8 mouse cellular contexts compared by ENCODE assay signal in genomic region chr2:10826134-10826767, GRCm38 (mm10).
A peak's percentile ranks its signal among the peaks of the same experiment; 100 is the strongest.
DNase-seq lines count a peak whose midpoint lies in the region; ATAC-seq lines count a peak whose summit lies in the region.

No protein-coding gene starts in this region.

- H3K36me3 ChIP-seq in embryonic facial prominence, embryonic 13.5 days, result no peaks in the 10 kb centered on the region
- H3K36me3 ChIP-seq in midbrain, embryonic 11.5 days (ENCODE audit: control insufficient read depth, insufficient read depth, low read length), result no peaks in the 10 kb centered on the region

- H3K9me3 ChIP-seq in embryonic facial prominence, embryonic 13.5 days, result no peaks in the 10 kb centered on the region
- H3K9me3 ChIP-seq in midbrain, embryonic 11.5 days (ENCODE audit: control insufficient read depth, low read length), result no peaks in the 10 kb centered on the region

- H3K27me3 ChIP-seq in embryonic facial prominence, embryonic 13.5 days, result no peaks in the 10 kb centered on the region
- H3K27me3 ChIP-seq in midbrain, embryonic 11.5 days (ENCODE audit: control insufficient read depth, insufficient read depth, low read length), result no peaks in the 10 kb centered on the region

- ATAC-seq in embryonic facial prominence, embryonic 13.5 days (ENCODE audit: insufficient number of reproducible peaks, insufficient read depth, low FRiP score, low TSS enrichment, low read depth), result no peak
- no peak for ATAC-seq in midbrain, embryonic 11.5 days (ENCODE audit: low FRiP score)

- H3K4me1 ChIP-seq in embryonic facial prominence, embryonic 13.5 days, result peaks cover 11% of the 10 kb centered on the region; the same call in 1 of the 2 replicates
- H3K4me1 ChIP-seq in midbrain, embryonic 11.5 days (ENCODE audit: control insufficient read depth, insufficient read depth, low read length), result no peaks in the 10 kb centered on the region

- WGBS in embryonic facial prominence, embryonic 13.5 days, result 65% methylated on average over 10 of the region's 10 CpGs
- WGBS in midbrain, embryonic 11.5 days, result 84% methylated on average over 10 of the region's 10 CpGs

- peak overlapping the region; percentile 45 for H3K4me3 ChIP-seq in embryonic facial prominence, embryonic 13.5 days
- H3K4me3 ChIP-seq in midbrain, embryonic 11.5 days (ENCODE audit: low read depth, low read length), result no peak overlapping the region

- H3K9ac ChIP-seq in embryonic facial prominence, embryonic 13.5 days, result no peak overlapping the region; the same call in 1 of the 2 replicates
- H3K9ac ChIP-seq in midbrain, embryonic 11.5 days (ENCODE audit: low read length), result no peak overlapping the region

- no peak overlapping the region for H3K27ac ChIP-seq in embryonic facial prominence, embryonic 13.5 days
- no peak overlapping the region for H3K27ac ChIP-seq in midbrain, embryonic 11.5 days (ENCODE audit: low read depth, low read length)

- H3K4me2 ChIP-seq in embryonic facial prominence, embryonic 13.5 days, result peak overlapping the region; percentile 59
- peak overlapping the region; percentile 39; the same call in 1 of the 2 replicates for H3K4me2 ChIP-seq in midbrain, embryonic 11.5 days

- DNase-seq in adrenal gland, adult 2 months, result peak; percentile 1
- no peak for DNase-seq in adrenal gland, postnatal 25 days
- peak; percentile 41 to 62 for DNase-seq in kidney, adult 8-10 months
- no peak for DNase-seq in midbrain, embryonic 11.5 days (ENCODE audit: low spot score, missing footprints)
- no peak for DNase-seq in layer of hippocampus, adult 9-10 months (ENCODE audit: low spot score)
- no peak for DNase-seq in B cell, adult 2 months
- no peak for DNase-seq in embryo, embryonic 9.5 days (ENCODE audit: extremely low spot score)

Comparison
In these comparisons a context has a peak if more than half of its experiments do, and no peak if none do; other contexts are left out.
1. DNase-seq: peak in adrenal gland, adult 2 months (single experiment) and kidney, adult 8-10 months (2 of 2); none in adrenal gland, postnatal 25 days (single experiment), midbrain, embryonic 11.5 days (single experiment), layer of hippocampus, adult 9-10 months (single experiment), B cell, adult 2 months (0 of 2) and embryo, embryonic 9.5 days (single experiment).